In genomic region chr5:144733953-144734352, GRCm38 (mm10) we compare ENCODE assay signal across 9 mouse cellular contexts. TPM values are rescaled to one million over a fixed set of nuclear protein-coding genes. Genes with fewer than 3 reads are reported as not detected.
A peak's percentile ranks its signal among the peaks of the same experiment; 100 is the strongest.
DNase-seq lines count a peak whose midpoint lies in the region; ATAC-seq lines count a peak whose summit lies in the region.
"Had no signal": no experiment of that assay in that cellular context is flagged by ENCODE, and none has a peak within 500 bp of the region (broad histone marks: within the 10 kb centered on the region; RNA-seq: fewer than 3 reads in every experiment).

No protein-coding gene starts in this region.

- no peak overlapping the region for H3K27ac ChIP-seq in midbrain, embryonic 10.5 days (replicated peaks)
- H3K27ac ChIP-seq in midbrain, embryonic 16.5 days (ENCODE audit: low read length) = no peak overlapping the region
- H3K27ac ChIP-seq in midbrain, embryonic 15.5 days = no peak overlapping the region
- H3K27ac ChIP-seq: neural tube, embryonic 12.5 days had no signal

- peaks cover 20% of the 10 kb centered on the region for H3K27me3 ChIP-seq in midbrain, embryonic 10.5 days (ENCODE audit: low read depth, poor library complexity, severe bottlenecking)
- peaks cover 2% of the 10 kb centered on the region; the same call in 1 of the 2 replicates for H3K27me3 ChIP-seq in midbrain, embryonic 16.5 days (ENCODE audit: control insufficient read depth, insufficient read depth, low read depth, low read length)
- no peaks in the 10 kb centered on the region for H3K27me3 ChIP-seq in midbrain, embryonic 15.5 days (replicated peaks)
- H3K27me3 ChIP-seq: neural tube, embryonic 12.5 days had no signal

- no peak overlapping the region for H3K9ac ChIP-seq in midbrain, embryonic 16.5 days (ENCODE audit: low read depth, low read length)
- H3K9ac ChIP-seq in midbrain, embryonic 15.5 days = no peak overlapping the region
- H3K9ac ChIP-seq: neural tube, embryonic 12.5 days had no signal

- H3K4me3 ChIP-seq in midbrain, embryonic 10.5 days = no peak overlapping the region
- no peak overlapping the region for H3K4me3 ChIP-seq in midbrain, embryonic 16.5 days (ENCODE audit: low read depth, low read length)
- no peak overlapping the region for H3K4me3 ChIP-seq in midbrain, embryonic 15.5 days
- H3K4me3 ChIP-seq: neural tube, embryonic 12.5 days had no signal

- WGBS in midbrain, embryonic 10.5 days = 32% methylated on average over 4 of the region's 4 CpGs
- 23% methylated on average over 4 of the region's 4 CpGs for WGBS in midbrain, embryonic 16.5 days
- WGBS in midbrain, embryonic 15.5 days = 25% methylated on average over 4 of the region's 4 CpGs

- no peaks in the 10 kb centered on the region for H3K9me3 ChIP-seq in midbrain, embryonic 10.5 days (replicated peaks)
- H3K9me3 ChIP-seq in midbrain, embryonic 16.5 days (replicated peaks; ENCODE audit: control insufficient read depth, low read length, poor library complexity, severe bottlenecking) = no peaks in the 10 kb centered on the region
- no peaks in the 10 kb centered on the region for H3K9me3 ChIP-seq in midbrain, embryonic 15.5 days
- H3K9me3 ChIP-seq: neural tube, embryonic 12.5 days had no signal

- H3K4me1 ChIP-seq in midbrain, embryonic 10.5 days = peaks cover 4% of the 10 kb centered on the region
- no peaks in the 10 kb centered on the region for H3K4me1 ChIP-seq in midbrain, embryonic 16.5 days (ENCODE audit: control insufficient read depth, insufficient read depth, low read length)
- H3K4me1 ChIP-seq in midbrain, embryonic 15.5 days = no peaks in the 10 kb centered on the region
- H3K4me1 ChIP-seq: neural tube, embryonic 12.5 days had no signal

- H3K36me3 ChIP-seq in midbrain, embryonic 10.5 days = no peaks in the 10 kb centered on the region
- H3K36me3 ChIP-seq in midbrain, embryonic 16.5 days (ENCODE audit: control insufficient read depth, insufficient read depth, low read length) = peaks cover 17% of the 10 kb centered on the region; the same call in 1 of the 2 replicates
- peaks cover 6% of the 10 kb centered on the region; the same call in 1 of the 2 replicates for H3K36me3 ChIP-seq in midbrain, embryonic 15.5 days (replicated peaks)
- H3K36me3 ChIP-seq: neural tube, embryonic 12.5 days had no signal

- DNase-seq in midbrain, embryonic 10.5 days (ENCODE audit: low spot score) = peak; percentile 76
- peak; percentile 4 for DNase-seq in T-cell, adult 2 months (ENCODE audit: low spot score)
- DNase-seq in cerebellum, postnatal 25 days = peak; percentile 72 to 85
- peak; percentile 51 to 81 for DNase-seq in heart, postnatal 10 days
- DNase-seq in left cerebral cortex, adult 18-20 months (ENCODE audit: low spot score in 2 of 2) = peak; percentile 74 to 87
- DNase-seq in thymus, postnatal 0 days (ENCODE audit: low spot score) = peak; percentile 23

- no peak for ATAC-seq in midbrain, embryonic 16.5 days
- ATAC-seq in midbrain, embryonic 15.5 days (replicated peaks) = peak; percentile 28; the same call in 1 of the 2 replicates

- intact Hi-C loops in heart, postnatal 10 days (cut with DNase I) = loop anchor here (2.0 to 5.0 kb wide), 3 partner anchors 347 to 692 kb away; no protein-coding TSS in a partner anchor

- no peak overlapping the region for H3K4me2 ChIP-seq in midbrain, embryonic 16.5 days (ENCODE audit: low read length)
- H3K4me2 ChIP-seq in midbrain, embryonic 15.5 days = no peak overlapping the region
- H3K4me2 ChIP-seq: neural tube, embryonic 12.5 days had no signal

RNA-seq across cellular contexts. Expression of gene Tmem130, which starts 27.7 kb away (rescaled TPM):
- 2.5 and 10.9 TPM in 2 replicates for polyA plus RNA-seq in midbrain, embryonic 10.5 days (2016; fragmentation: Nextera tagmentation; extraction: Ambion mirVana)
- 534 and 580 TPM in 2 replicates for polyA plus RNA-seq in midbrain, embryonic 16.5 days (2015; fragmentation: Nextera tagmentation; extraction: Ambion mirVana)
- under 1 TPM; 0.22 to 0.60 TPM for total RNA-seq in heart, postnatal 10 days (2021)
- total RNA-seq in left cerebral cortex, adult 18-20 months (2021) = 100 to 1,000 TPM; 189 to 201 TPM
- polyA plus RNA-seq in midbrain, embryonic 15.5 days (2015; fragmentation: Nextera tagmentation; extraction: Ambion mirVana) = 452 and 472 TPM in 2 replicates
- polyA plus RNA-seq in thymus, postnatal 0 days (2015; fragmentation: Nextera tagmentation; extraction: Ambion mirVana) = 0.12 and 0.14 TPM in 2 replicates

RNA-seq across cellular contexts. Expression of gene Trrap, which starts 33.6 kb away (rescaled TPM):
- 69.8 and 81.2 TPM in 2 replicates for polyA plus RNA-seq in midbrain, embryonic 10.5 days (2016; fragmentation: Nextera tagmentation; extraction: Ambion mirVana)
- 71.4 and 77.7 TPM in 2 replicates for polyA plus RNA-seq in midbrain, embryonic 16.5 days (2015; fragmentation: Nextera tagmentation; extraction: Ambion mirVana)
- total RNA-seq in heart, postnatal 10 days (2021) = 10 to 100 TPM; 68.1 to 68.3 TPM
- total RNA-seq in left cerebral cortex, adult 18-20 months (2021) = 100 to 1,000 TPM; 138 to 146 TPM
- 80.9 and 86.1 TPM in 2 replicates for polyA plus RNA-seq in midbrain, embryonic 15.5 days (2015; fragmentation: Nextera tagmentation; extraction: Ambion mirVana)
- 41.6 and 51.7 TPM in 2 replicates for polyA plus RNA-seq in thymus, postnatal 0 days (2015; fragmentation: Nextera tagmentation; extraction: Ambion mirVana)

Comparison
In these comparisons a context has a peak if more than half of its experiments do, and no peak if none do; other contexts are left out.
1. RNA of gene Tmem130, which starts 27.7 kb away (polyA plus RNA-seq): 534 to 580 TPM in midbrain, embryonic 16.5 days and 452 to 472 TPM in midbrain, embryonic 15.5 days; 2.5 to 10.9 TPM in midbrain, embryonic 10.5 days and 0.12 to 0.14 TPM in thymus, postnatal 0 days; every median in the first group is over 10 times any median in the second.
2. DNase-seq: peak in every context shown above with its lines; median percentile 80 in left cerebral cortex, adult 18-20 months; 78 in cerebellum, postnatal 25 days; 76 in midbrain, embryonic 10.5 days; 66 in heart, postnatal 10 days; 23 in thymus, postnatal 0 days; 4 in T-cell, adult 2 months.